In the genomic region with DNA sequence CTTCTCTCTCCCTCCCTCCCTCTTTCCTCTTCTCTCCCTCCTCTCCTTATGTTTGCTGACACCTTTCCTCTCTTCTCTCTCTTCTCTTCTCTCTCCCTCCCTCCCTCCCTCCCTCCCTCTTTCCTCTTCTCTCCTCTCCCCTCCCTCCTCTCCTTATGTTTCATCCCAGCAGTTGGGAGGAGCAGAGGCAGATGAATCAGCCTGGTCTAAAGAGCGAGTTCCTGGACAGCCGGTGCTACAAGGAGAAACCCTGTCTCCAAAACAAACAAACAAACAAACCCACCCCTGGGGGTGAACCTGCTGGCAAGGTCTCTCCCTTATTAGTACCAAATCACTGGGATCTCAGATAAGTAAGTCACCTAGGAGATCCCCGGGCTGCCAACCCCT, we compare ENCODE assay signal across 8 mouse cellular contexts. TPM values are rescaled to one million over a fixed set of nuclear protein-coding genes. Genes with fewer than 3 reads are reported as not detected.
DNase-seq lines count a peak whose midpoint lies in the region; ATAC-seq and TF ChIP-seq lines count a peak whose summit lies in the region.

No protein-coding gene starts in this region.

- H3K4me2 ChIP-seq in liver, embryonic 11.5 days = peak overlapping the region; percentile 86

- intact Hi-C loops in gastrocnemius, adult 2 months (cut with DNase I) = loop anchor here (5.0 kb wide), 3 partner anchors 41 to 444 kb away; partner anchors contain the start of genes Ube2m and Zfp606
- intact Hi-C loops in gastrocnemius, postnatal 14 days (cut with DNase I; ENCODE audit: low total_unique reads) = loop anchor here (10.0 kb wide), 1 partner anchor 53 kb away; the partner anchor contains the start of gene Zfp446

- peak overlapping the region; percentile 98 for H3K27ac ChIP-seq in gastrocnemius, adult 2 months
- peak overlapping the region; percentile 92 for H3K27ac ChIP-seq in liver, embryonic 11.5 days (ENCODE audit: low read depth, low read length)

- peak overlapping the region; percentile 86 for H3K4me3 ChIP-seq in gastrocnemius, adult 2 months
- H3K4me3 ChIP-seq in liver, embryonic 11.5 days (ENCODE audit: low read depth, low read length) = peak overlapping the region; percentile 98

- H3K9me3 ChIP-seq in liver, embryonic 11.5 days (ENCODE audit: control insufficient read depth, low read length) = no peaks in the 10 kb centered on the region

- H3K4me1 ChIP-seq in liver, embryonic 11.5 days (replicated peaks; ENCODE audit: control insufficient read depth, insufficient read depth, low read length) = peaks cover 12% of the 10 kb centered on the region

- H3K27me3 ChIP-seq in liver, embryonic 11.5 days (replicated peaks; ENCODE audit: control insufficient read depth, insufficient read depth, low read length) = no peaks in the 10 kb centered on the region

- 0 out of 2 replicates have a peak, but pooled peaks have one; percentile 16 for ATAC-seq in erythroid progenitor cell, adult 5-6 weeks (replicated peaks; ENCODE audit: low FRiP score, poor library complexity, severe bottlenecking)
- ATAC-seq in liver, embryonic 11.5 days (replicated peaks; ENCODE audit: low FRiP score) = no peak

- TF ChIP-seq CTCF in gastrocnemius, adult 2 months (IDR thresholded peaks at IDR 0.05) = no peak

- no peak for DNase-seq in gastrocnemius, adult 2 months
- no peak for DNase-seq in gastrocnemius, postnatal 14 days
- DNase-seq in 3T3-L1 (ENCODE audit: low read depth, low spot score) = peak; percentile 65
- no peak for DNase-seq in liver, embryonic 11.5 days (ENCODE audit: low spot score)
- no peak for DNase-seq in right cerebral cortex, postnatal 4 days
- no peak for DNase-seq in retina, postnatal 1 day
- DNase-seq in testis, postnatal 14 days (ENCODE audit: low spot score) = no peak

- peaks cover 35% of the 10 kb centered on the region for H3K36me3 ChIP-seq in liver, embryonic 11.5 days (ENCODE audit: control insufficient read depth, insufficient read depth, low read length)

- 1% methylated on average over 3 of the region's 3 CpGs for WGBS in liver, embryonic 11.5 days

- H3K9ac ChIP-seq in liver, embryonic 11.5 days (ENCODE audit: low read depth, low read length) = peak overlapping the region; percentile 90

RNA-seq across cellular contexts. Expression of gene Rps5, which starts 0.8 kb away (rescaled TPM):
- total RNA-seq in gastrocnemius, adult 2 months (2021) = 100 to 1,000 TPM; 574 to 617 TPM
- 100 to 1,000 TPM; 667 to 730 TPM for total RNA-seq in gastrocnemius, postnatal 14 days (2021)
- 579 and 738 TPM in 2 replicates for total RNA-seq in erythroid progenitor cell, adult 5-6 weeks (2015; ENCODE audit: low replicate concordance)
- total RNA-seq in erythroid progenitor cell, adult 5-6 weeks (2017; ENCODE audit: low replicate concordance) = 178 and 253 TPM in 2 replicates
- 1,276 and 1,341 TPM in 2 replicates for polyA plus RNA-seq in liver, embryonic 11.5 days (2014; fragmentation: Nextera tagmentation; extraction: Ambion mirVana)

RNA-seq across cellular contexts. Expression of gene Rnf225, which starts 5.9 kb away (rescaled TPM):
- total RNA-seq in gastrocnemius, adult 2 months (2021) = under 1 TPM; 0.31 to 0.81 TPM
- total RNA-seq in gastrocnemius, postnatal 14 days (2021) = under 1 TPM; 0.25 to 0.27 TPM
- 0.42 TPM in 1 of 2 replicates, not detected in the other for total RNA-seq in erythroid progenitor cell, adult 5-6 weeks (2015; ENCODE audit: low replicate concordance)
- total RNA-seq in erythroid progenitor cell, adult 5-6 weeks (2017; ENCODE audit: low replicate concordance) = 0.51 TPM in 1 of 2 replicates, not detected in the other
- 0.38 and 0.81 TPM in 2 replicates for polyA plus RNA-seq in liver, embryonic 11.5 days (2014; fragmentation: Nextera tagmentation; extraction: Ambion mirVana)

RNA-seq across cellular contexts. Expression of gene Zscan22, which starts 23.7 kb away (rescaled TPM):
- total RNA-seq in gastrocnemius, adult 2 months (2021) = 1 to 10 TPM; 3.7 to 4.4 TPM
- total RNA-seq in gastrocnemius, postnatal 14 days (2021) = 1 to 10 TPM; 3.1 TPM
- total RNA-seq in erythroid progenitor cell, adult 5-6 weeks (2015; ENCODE audit: low replicate concordance) = 0.72 and 10.5 TPM in 2 replicates
- 1.4 TPM in 1 of 2 replicates, not detected in the other for total RNA-seq in erythroid progenitor cell, adult 5-6 weeks (2017; ENCODE audit: low replicate concordance)
- 14.4 and 16.4 TPM in 2 replicates for polyA plus RNA-seq in liver, embryonic 11.5 days (2014; fragmentation: Nextera tagmentation; extraction: Ambion mirVana)

RNA-seq across cellular contexts. Expression of gene Zfp128, which starts 40.3 kb away (rescaled TPM):
- 1 to 10 TPM; 2.2 to 2.3 TPM for total RNA-seq in gastrocnemius, adult 2 months (2021)
- 1 to 10 TPM; 1.9 to 2.1 TPM for total RNA-seq in gastrocnemius, postnatal 14 days (2021)
- 0.72 and 0.84 TPM in 2 replicates for total RNA-seq in erythroid progenitor cell, adult 5-6 weeks (2015; ENCODE audit: low replicate concordance)
- 1.0 and 1.9 TPM in 2 replicates for total RNA-seq in erythroid progenitor cell, adult 5-6 weeks (2017; ENCODE audit: low replicate concordance)
- 2.2 and 2.4 TPM in 2 replicates for polyA plus RNA-seq in liver, embryonic 11.5 days (2014; fragmentation: Nextera tagmentation; extraction: Ambion mirVana)

RNA-seq across cellular contexts. Expression of gene Zfp324, which starts 44.3 kb away (rescaled TPM):
- total RNA-seq in gastrocnemius, adult 2 months (2021) = 1 to 10 TPM; 1.5 to 2.0 TPM
- 1 to 10 TPM; 2.2 to 3.7 TPM for total RNA-seq in gastrocnemius, postnatal 14 days (2021)
- total RNA-seq in erythroid progenitor cell, adult 5-6 weeks (2015; ENCODE audit: low replicate concordance) = 0.42 and 0.72 TPM in 2 replicates
- 1.4 and 1.7 TPM in 2 replicates for total RNA-seq in erythroid progenitor cell, adult 5-6 weeks (2017; ENCODE audit: low replicate concordance)
- polyA plus RNA-seq in liver, embryonic 11.5 days (2014; fragmentation: Nextera tagmentation; extraction: Ambion mirVana) = 6.6 and 7.7 TPM in 2 replicates
